Mouse (Mus musculus) hindbrain, embryonic 15.5 days (tissue): Measurements from ENCODE around the gene Pacsin3. TPM values are rescaled to one million over a fixed set of nuclear protein-coding genes. Genes with fewer than 3 reads are reported as not detected.
"Not testable (repeated sequence)": the region's sequence is repeated elsewhere in the genome, so short reads cannot be mapped to it uniquely, and the experiment has no call there.

Experiments
- ATAC-seq: fragments of 200-750 bp; cut with Nextera tagmentation; 2 replicates; pipeline ENCODE4 v1.8.0; 2017; ENCODE audit warnings: low read depth, moderate number of reproducible peaks, moderate TSS enrichment; ENCODE audit not compliant: low FRiP score
- H3K27ac ChIP-seq: fragments of 300-500 bp; sonication (generic); replicated peaks from 2 replicates; pipeline ENCODE4 v1.5.1; 2015; ENCODE audit warnings: mild to moderate bottlenecking, inconsistent platforms
- H3K27me3 ChIP-seq: fragments of 300-500 bp; sonication (generic); 2 replicates; pipeline ENCODE4 v1.6.1; 2015; ENCODE audit warnings: control low read depth, inconsistent platforms
- H3K36me3 ChIP-seq: fragments of 300-500 bp; sonication (generic); 2 replicates; pipeline ENCODE4 v1.6.1; 2015; ENCODE audit warnings: control low read depth, inconsistent platforms
- H3K4me1 ChIP-seq: fragments of 300-500 bp; sonication (generic); replicated peaks from 2 replicates; pipeline ENCODE4 v1.6.1; 2015; ENCODE audit warnings: control low read depth, inconsistent platforms
- H3K4me2 ChIP-seq: fragments of 300-500 bp; sonication (generic); 2 replicates; pipeline ENCODE4 v1.6.1; 2015; ENCODE audit warnings: moderate library complexity, mild to moderate bottlenecking, inconsistent platforms
- H3K4me3 ChIP-seq: fragments of 300-500 bp; sonication (generic); 2 replicates; pipeline ENCODE4 v1.5.1; 2015; ENCODE audit warnings: mild to moderate bottlenecking, inconsistent platforms
- H3K9ac ChIP-seq: fragments of 300-500 bp; sonication (generic); 2 replicates; pipeline ENCODE4 v1.6.1; 2015; ENCODE audit warnings: inconsistent platforms
- H3K9me3 ChIP-seq: fragments of 300-500 bp; sonication (generic); 2 replicates; pipeline ENCODE4 v1.6.1; 2016; ENCODE audit warnings: control low read depth, inconsistent platforms
- whole genome bisulfite sequencing: fragments of 180-500 bp; shearing (Covaris S2); methylation state at CpG from one replicate; pipeline ENCODE4 v1.1.7; 2015; 5-methylcytosine and 5-hydroxymethylcytosine counted together
- polyA plus RNA-seq: library from polyadenylated mRNA; unstranded; fragments of >200 nt; fragmentation: Nextera tagmentation; extraction: Ambion mirVana; gene quantifications from 2 replicates; pipeline ENCODE4 v1.2.1, GENCODE M21; 2015

Pacsin3 gene
- 17.0 and 17.7 TPM in 2 replicates for polyA plus RNA-seq

GRCm38 (mm10) chr2:91255661-91256150 lies at the start of gene Pacsin3:
Gene Pacsin3 (plus strand): TSS chr2:91255954.
- Histone ChIP-seq H3K4me1 (peaks cover 29% of the 10 kb centered on the region), H3K27ac (peak within 1 kb of the TSS; percentile 64; the same call in 1 of the 2 replicates), H3K9ac (peak within 1 kb of the TSS; percentile 41), H3K4me3 (peak within 1 kb of the TSS; percentile 44), H3K36me3 (no peaks in the 10 kb centered on the region), H3K4me2 (peak within 1 kb of the TSS; percentile 89), H3K9me3 (no peaks in the 10 kb centered on the region), H3K27me3 (peaks cover 23% of the 10 kb centered on the region)
- ATAC-seq: no peak
- WGBS: 1% methylated on average over 27 of the region's 27 CpGs

GRCm38 (mm10) chr2:91206254-91206775 lies 49.4 kb upstream of the Pacsin3 start:
- H3K9ac ChIP-seq: no peak overlapping the region
- 93% methylated on average over 9 of the region's 9 CpGs for WGBS
- no peak overlapping the region for H3K4me2 ChIP-seq
- peaks cover 58% of the 10 kb centered on the region for H3K36me3 ChIP-seq
- no peak overlapping the region for H3K4me3 ChIP-seq
- H3K9me3 ChIP-seq: no peaks in the 10 kb centered on the region
- no peaks in the 10 kb centered on the region for H3K27me3 ChIP-seq
- no peak overlapping the region for H3K27ac ChIP-seq
- peaks cover 29% of the 10 kb centered on the region for H3K4me1 ChIP-seq
- ATAC-seq: no peak

GRCm38 (mm10) chr2:91213311-91213710 lies 42.4 kb upstream of the Pacsin3 start:
- Histone ChIP-seq H3K4me1 (no peaks in the 10 kb centered on the region), H3K36me3 (peaks cover 57% of the 10 kb centered on the region), H3K9ac (no peak overlapping the region), H3K9me3 (no peaks in the 10 kb centered on the region), H3K27me3 (no peaks in the 10 kb centered on the region), H3K27ac (no peak overlapping the region), H3K4me3 (no peak overlapping the region), H3K4me2 (no peak overlapping the region)
- no peak for ATAC-seq

- Histone ChIP-seq H3K4me1 (no peaks in the 10 kb centered on the region), H3K4me3 (no peak overlapping the region), H3K36me3 (peaks cover 25% of the 10 kb centered on the region), H3K9ac (no peak overlapping the region), H3K9me3 (no peaks in the 10 kb centered on the region), H3K4me2 (no peak overlapping the region), H3K27me3 (no peaks in the 10 kb centered on the region), H3K27ac (no peak overlapping the region)
- peak; percentile 34; the same call in 1 of the 2 replicates for ATAC-seq
- WGBS: 58% methylated on average over 4 of the region's 4 CpGs
These were observed 38.7 kb upstream of the Pacsin3 start for GRCm38 (mm10) chr2:91217032-91217431.

GRCm38 (mm10) chr2:91220501-91220900 lies 35.3 kb upstream of the Pacsin3 start:
- 98% methylated on average over 3 of the region's 3 CpGs for WGBS
- no peak for ATAC-seq
- H3K9me3 ChIP-seq: no peaks in the 10 kb centered on the region
- no peak overlapping the region for H3K27ac ChIP-seq
- no peaks in the 10 kb centered on the region for H3K4me1 ChIP-seq
- no peaks in the 10 kb centered on the region for H3K36me3 ChIP-seq
- H3K9ac ChIP-seq: no peak overlapping the region
- H3K4me3 ChIP-seq: no peak overlapping the region
- H3K27me3 ChIP-seq: no peaks in the 10 kb centered on the region
- no peak overlapping the region for H3K4me2 ChIP-seq

DNA sequence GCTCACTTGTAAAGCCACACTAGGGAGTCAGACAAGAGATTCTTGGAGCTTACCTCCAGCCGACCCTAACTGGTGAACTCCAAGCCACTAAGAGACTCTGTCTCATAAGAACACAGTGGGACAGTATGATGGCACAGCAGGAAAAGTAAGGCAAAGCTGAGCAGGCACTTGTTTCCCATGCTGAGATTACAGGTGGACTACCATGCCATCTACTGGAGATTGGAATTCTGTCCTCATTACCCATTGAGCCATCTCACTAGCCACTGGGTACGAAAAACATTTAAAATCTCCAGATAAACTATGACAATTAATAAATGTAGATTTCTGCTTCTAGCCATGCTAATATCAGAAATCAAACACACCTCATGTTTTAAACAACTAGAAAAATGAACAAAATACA lies 32.1 kb upstream of the Pacsin3 start:
- Histone ChIP-seq H3K27ac (no peak overlapping the region), H3K36me3 (0 out of 2 replicates have a peak, but pooled peaks cover 3% of the 10 kb centered on the region), H3K27me3 (no peaks in the 10 kb centered on the region), H3K4me2 (no peak overlapping the region), H3K4me3 (no peak overlapping the region), H3K4me1 (no peaks in the 10 kb centered on the region), H3K9me3 (no peaks in the 10 kb centered on the region), H3K9ac (no peak overlapping the region)
- WGBS: 86% methylated on average over 2 of the region's 2 CpGs
- ATAC-seq: no peak

- no peak overlapping the region for H3K27ac ChIP-seq
- H3K4me1 ChIP-seq: no peaks in the 10 kb centered on the region
- 0 out of 2 replicates have a peak, but pooled peaks cover 4% of the 10 kb centered on the region for H3K36me3 ChIP-seq
- no peak for ATAC-seq
- H3K9me3 ChIP-seq: no peaks in the 10 kb centered on the region
- H3K27me3 ChIP-seq: no peaks in the 10 kb centered on the region
- no peak overlapping the region for H3K4me2 ChIP-seq
- H3K9ac ChIP-seq: no peak overlapping the region
- H3K4me3 ChIP-seq: no peak overlapping the region
- WGBS: 80% methylated on average over 2 of the region's 2 CpGs
These were observed 26.0 kb upstream of the Pacsin3 start for GRCm38 (mm10) chr2:91229735-91230134.

GRCm38 (mm10) chr2:91236601-91237510 lies 18.9 kb upstream of the Pacsin3 start, which contains the start of gene Ddb2:
Gene Ddb2 (minus strand): TSS chr2:91236982.
- peak; percentile 99 for ATAC-seq
- Histone ChIP-seq H3K4me1 (peaks cover 10% of the 10 kb centered on the region), H3K4me3 (peak within 1 kb of the TSS; percentile 53), H3K4me2 (peak within 1 kb of the TSS; percentile 71), H3K9me3 (no peaks in the 10 kb centered on the region), H3K9ac (peak within 1 kb of the TSS; percentile 64), H3K27ac (peak within 1 kb of the TSS; percentile 77), H3K27me3 (no peaks in the 10 kb centered on the region), H3K36me3 (no peaks in the 10 kb centered on the region)
- under 1% methylated on average over 48 of the region's 48 CpGs for WGBS

GRCm38 (mm10) chr2:91237511-91238080 lies 18.2 kb upstream of the Pacsin3 start:
- peaks cover 10% of the 10 kb centered on the region for H3K4me1 ChIP-seq
- H3K4me3 ChIP-seq: peak overlapping the region; percentile 53
- H3K36me3 ChIP-seq, H3K27me3 ChIP-seq, H3K9me3 ChIP-seq: not testable (repeated sequence)
- H3K4me2 ChIP-seq: peak overlapping the region; percentile 71
- peak; percentile 63; the same call in 1 of the 2 replicates for ATAC-seq
- peak overlapping the region; percentile 77 for H3K27ac ChIP-seq
- peak overlapping the region; percentile 36 for H3K9ac ChIP-seq
- 16% methylated on average over 4 of the region's 4 CpGs for WGBS

DNA sequence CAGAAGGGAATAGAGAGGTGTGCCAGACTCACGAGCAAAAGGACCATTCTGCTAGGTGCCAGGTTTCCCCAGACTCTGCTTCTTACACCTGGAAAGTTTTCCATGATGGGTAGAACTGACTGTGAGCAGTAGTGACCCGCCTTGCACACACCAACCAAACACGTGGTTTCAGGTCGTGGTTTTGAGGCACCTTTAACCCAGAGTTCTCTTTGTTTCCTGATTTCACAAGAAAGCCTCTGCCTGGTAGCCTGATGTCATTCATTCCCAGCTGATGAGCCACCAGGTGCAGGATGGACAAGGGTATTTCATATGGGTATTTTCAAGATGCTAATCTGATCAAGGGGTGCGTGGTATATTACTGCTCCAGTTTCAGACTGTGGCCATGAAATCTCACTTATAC lies 13.2 kb upstream of the Pacsin3 start:
- 69% methylated on average over 5 of the region's 5 CpGs for WGBS
- Histone ChIP-seq H3K4me1 (peaks cover 4% of the 10 kb centered on the region), H3K9ac (no peak overlapping the region), H3K36me3 (no peaks in the 10 kb centered on the region), H3K27ac (no peak overlapping the region), H3K27me3 (no peaks in the 10 kb centered on the region), H3K4me3 (no peak overlapping the region), H3K9me3 (no peaks in the 10 kb centered on the region), H3K4me2 (no peak overlapping the region)
- no peak for ATAC-seq

DNA sequence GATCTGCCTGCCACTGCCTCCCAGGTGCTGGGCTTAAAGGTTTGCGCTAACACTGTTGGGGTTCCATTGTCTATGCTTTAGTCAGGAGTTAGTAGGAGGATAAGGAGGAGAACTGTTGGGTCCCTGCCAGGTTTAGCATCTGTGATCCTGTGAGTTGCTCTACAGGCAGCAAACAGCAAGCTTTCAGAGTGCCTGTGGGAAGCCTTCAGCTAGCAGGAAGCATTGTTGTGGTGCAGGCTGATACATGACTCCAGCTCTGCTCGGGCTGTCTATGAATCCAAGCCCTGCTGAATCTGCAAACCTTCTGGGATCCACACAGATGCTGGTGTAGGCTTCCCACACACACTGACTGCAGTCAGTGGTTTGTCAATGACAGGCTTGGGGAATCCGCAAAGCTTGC lies 12.3 kb upstream of the Pacsin3 start:
- no peaks in the 10 kb centered on the region for H3K27me3 ChIP-seq
- no peak overlapping the region for H3K4me2 ChIP-seq
- H3K4me3 ChIP-seq: no peak overlapping the region
- no peaks in the 10 kb centered on the region for H3K36me3 ChIP-seq
- no peak overlapping the region for H3K27ac ChIP-seq
- ATAC-seq: no peak
- H3K9ac ChIP-seq: no peak overlapping the region
- no peaks in the 10 kb centered on the region for H3K4me1 ChIP-seq
- WGBS: 49% methylated on average over 3 of the region's 3 CpGs
- no peaks in the 10 kb centered on the region for H3K9me3 ChIP-seq
